Mouse (Mus musculus): ENCODE data around the gene Oit1. TPM values are rescaled to one million over a fixed set of nuclear protein-coding genes. Genes with fewer than 3 reads are reported as not detected.

The Oit1 gene
- total and polyA plus RNA-seq, 3 experiments, result not detected

DNA sequence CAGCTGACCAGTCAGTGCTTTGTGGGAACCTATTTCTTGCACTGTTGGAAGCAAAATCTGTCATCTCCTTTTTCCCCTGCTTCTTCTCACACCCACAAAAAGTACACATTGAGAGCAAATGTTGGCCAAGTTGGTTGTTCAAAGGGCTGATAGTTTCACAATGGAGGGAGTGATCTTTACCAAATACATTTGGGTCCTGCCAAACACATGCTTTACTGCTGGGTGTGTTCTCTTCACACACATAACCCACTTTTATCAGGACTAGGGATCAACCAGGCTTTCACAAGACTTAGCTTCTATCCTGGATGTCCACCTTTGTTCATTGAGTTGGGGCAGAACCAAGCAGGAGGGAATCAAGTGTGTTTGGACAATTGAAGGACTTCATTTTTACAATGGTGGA, 20.0 kb upstream of the Oit1 start:
- no peaks in the 10 kb centered on the region for H3K4me1 ChIP-seq (ENCODE audit: insufficient read depth, low read depth, low read length)
- TF ChIP-seq POLR2AphosphoS5 (IDR thresholded peaks at IDR 0.05; ENCODE audit: insufficient replicate concordance, low read depth, low read length), result no peak
- TF ChIP-seq GATA1 (IDR thresholded peaks at IDR 0.05; ENCODE audit: borderline replicate concordance, low read length), result no peak
- no peak for TF ChIP-seq CTCF (IDR thresholded peaks at IDR 0.05; ENCODE audit: low read depth, low read length)
- TF ChIP-seq GATA2 (IDR thresholded peaks at IDR 0.05; ENCODE audit: borderline replicate concordance, low read depth, low read length), result no peak
- no peak for TF ChIP-seq TAL1 (conservative IDR thresholded peaks at IDR 0.05; ENCODE audit: low read depth, low read length)
- no peaks in the 10 kb centered on the region for H3K27me3 ChIP-seq (ENCODE audit: insufficient read depth, low read length)
- DNase-seq (ENCODE audit: low spot score), result no peak
- no peaks in the 10 kb centered on the region for H3K36me3 ChIP-seq (replicated peaks)
- no peak for ATAC-seq (ENCODE audit: extremely low read depth, insufficient number of reproducible peaks, low FRiP score, poor library complexity, severe bottlenecking)
- H3K9me3 ChIP-seq (replicated peaks), result no peaks in the 10 kb centered on the region
- no peak overlapping the region for H3K4me3 ChIP-seq (ENCODE audit: low read depth, low read length)

DNA sequence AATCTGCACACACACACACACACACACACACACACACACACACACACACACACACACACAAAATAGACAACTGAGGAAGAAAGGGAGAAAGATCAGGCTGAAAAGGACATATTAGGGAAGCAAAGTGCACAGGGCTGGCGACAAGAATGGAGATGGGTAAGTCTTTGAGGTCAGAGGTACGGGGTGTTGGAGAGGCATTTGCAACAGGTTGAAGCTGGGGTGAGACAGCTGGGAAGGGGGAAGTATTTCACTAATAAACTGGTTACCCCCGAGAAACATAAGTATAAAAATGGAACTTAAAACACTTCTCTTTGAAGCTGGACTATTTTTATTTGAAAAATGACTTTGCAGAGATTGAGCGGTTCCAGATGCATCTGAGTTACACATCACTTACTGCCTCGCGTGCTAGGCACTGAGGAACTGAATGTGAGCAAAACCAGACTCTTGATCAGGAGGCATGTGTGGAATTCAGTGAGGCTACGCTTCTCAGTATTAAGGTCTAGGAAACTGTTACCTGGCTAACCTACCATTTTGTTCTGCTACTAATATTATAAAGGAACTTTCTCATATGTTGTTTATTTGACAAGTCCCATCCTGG, 17.2 kb upstream of the Oit1 start:
- TF ChIP-seq GATA1 (IDR thresholded peaks at IDR 0.05; ENCODE audit: borderline replicate concordance, low read length), result no peak
- TF ChIP-seq POLR2AphosphoS5 (IDR thresholded peaks at IDR 0.05; ENCODE audit: insufficient replicate concordance, low read depth, low read length), result no peak
- no peak for TF ChIP-seq CTCF (IDR thresholded peaks at IDR 0.05; ENCODE audit: low read depth, low read length)
- no peak for TF ChIP-seq TAL1 (conservative IDR thresholded peaks at IDR 0.05; ENCODE audit: low read depth, low read length)
- no peak for TF ChIP-seq GATA2 (IDR thresholded peaks at IDR 0.05; ENCODE audit: borderline replicate concordance, low read depth, low read length)
- no peak overlapping the region for H3K4me3 ChIP-seq (ENCODE audit: low read depth, low read length)
- no peaks in the 10 kb centered on the region for H3K4me1 ChIP-seq (ENCODE audit: insufficient read depth, low read depth, low read length)
- ATAC-seq (ENCODE audit: extremely low read depth, insufficient number of reproducible peaks, low FRiP score, poor library complexity, severe bottlenecking) (no peak), DNase-seq (ENCODE audit: low spot score) (no peak)
- H3K36me3 ChIP-seq (replicated peaks), result no peaks in the 10 kb centered on the region
- no peaks in the 10 kb centered on the region for H3K9me3 ChIP-seq (replicated peaks)
- H3K27me3 ChIP-seq (ENCODE audit: insufficient read depth, low read length), result no peaks in the 10 kb centered on the region

DNA sequence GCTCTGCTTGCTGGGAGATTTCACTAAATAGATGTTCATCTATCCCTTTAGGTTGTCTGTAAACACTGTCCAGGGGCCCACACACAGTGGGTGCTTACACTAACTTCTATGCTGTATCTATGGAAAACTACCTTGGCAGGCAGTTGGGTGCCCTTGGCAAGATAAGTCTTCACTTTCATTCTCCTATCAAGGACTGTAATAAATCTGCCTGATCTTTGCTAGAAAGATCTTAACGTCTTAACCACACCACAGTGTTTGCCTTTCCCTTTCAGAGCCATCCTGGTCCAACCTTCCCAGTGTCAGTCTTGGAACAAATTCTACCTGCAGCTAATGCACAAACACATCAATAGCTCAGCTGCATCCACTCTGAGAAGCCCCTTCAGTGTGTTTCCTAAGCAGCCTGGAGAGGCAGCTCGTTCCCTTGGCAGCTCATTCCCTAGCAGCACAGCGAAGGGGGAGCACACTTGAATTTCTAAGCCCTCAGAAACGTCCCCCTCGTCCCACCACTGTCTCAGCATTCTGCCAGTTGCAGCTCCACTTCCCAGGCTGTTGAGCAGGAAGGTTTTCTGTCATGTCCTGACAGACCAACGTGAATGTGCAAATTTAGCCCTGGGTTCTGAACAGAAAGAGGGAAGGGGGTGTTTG, 13.7 kb upstream of the Oit1 start:
- Histone ChIP-seq H3K4me1 (ENCODE audit: insufficient read depth, low read depth, low read length) (no peaks in the 10 kb centered on the region), H3K36me3 (replicated peaks) (no peaks in the 10 kb centered on the region), H3K9me3 (replicated peaks) (no peaks in the 10 kb centered on the region), H3K27me3 (ENCODE audit: insufficient read depth, low read length) (no peaks in the 10 kb centered on the region), H3K4me3 (ENCODE audit: low read depth, low read length) (no peak overlapping the region)
- TF ChIP-seq TAL1 (conservative IDR thresholded peaks at IDR 0.05; ENCODE audit: low read depth, low read length), result no peak
- TF ChIP-seq GATA2 (IDR thresholded peaks at IDR 0.05; ENCODE audit: borderline replicate concordance, low read depth, low read length), result no peak
- TF ChIP-seq GATA1 (IDR thresholded peaks at IDR 0.05; ENCODE audit: borderline replicate concordance, low read length), result no peak
- no peak for TF ChIP-seq CTCF (IDR thresholded peaks at IDR 0.05; ENCODE audit: low read depth, low read length)
- TF ChIP-seq POLR2AphosphoS5 (IDR thresholded peaks at IDR 0.05; ENCODE audit: insufficient replicate concordance, low read depth, low read length), result no peak
- ATAC-seq (ENCODE audit: extremely low read depth, insufficient number of reproducible peaks, low FRiP score, poor library complexity, severe bottlenecking), result no peak
- no peak for DNase-seq (ENCODE audit: low spot score)

DNA sequence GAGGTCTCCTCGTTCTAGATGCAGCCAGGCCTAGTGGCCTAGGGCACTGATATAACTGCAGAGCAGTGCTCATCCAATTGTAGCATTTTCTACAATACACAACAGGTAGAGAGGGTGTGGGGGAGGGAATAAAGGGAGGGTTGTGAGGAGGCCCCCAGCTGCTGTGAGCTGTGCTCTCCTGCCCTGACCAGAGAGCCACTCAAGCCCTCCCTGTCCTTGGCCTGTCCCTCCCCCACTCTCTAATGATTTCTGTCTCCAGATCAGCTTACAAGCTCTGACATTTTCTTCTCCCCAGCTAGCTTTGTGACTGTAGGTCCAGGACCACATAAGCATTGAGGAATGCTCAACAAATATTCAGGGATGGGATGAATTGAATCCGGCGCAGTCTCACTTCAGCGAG, 9.2 kb downstream of the Oit1 start:
- Histone ChIP-seq H3K27me3 (ENCODE audit: insufficient read depth, low read length) (no peaks in the 10 kb centered on the region), H3K9me3 (replicated peaks) (no peaks in the 10 kb centered on the region), H3K36me3 (replicated peaks) (no peaks in the 10 kb centered on the region), H3K4me3 (ENCODE audit: low read depth, low read length) (no peak overlapping the region), H3K4me1 (ENCODE audit: insufficient read depth, low read depth, low read length) (no peaks in the 10 kb centered on the region)
- DNase-seq (ENCODE audit: low spot score), result no peak
- ATAC-seq (ENCODE audit: extremely low read depth, insufficient number of reproducible peaks, low FRiP score, poor library complexity, severe bottlenecking), result no peak
- no peak for TF ChIP-seq POLR2AphosphoS5 (IDR thresholded peaks at IDR 0.05; ENCODE audit: insufficient replicate concordance, low read depth, low read length)
- TF ChIP-seq CTCF (IDR thresholded peaks at IDR 0.05; ENCODE audit: low read depth, low read length), result no peak
- no peak for TF ChIP-seq TAL1 (conservative IDR thresholded peaks at IDR 0.05; ENCODE audit: low read depth, low read length)
- no peak for TF ChIP-seq GATA2 (IDR thresholded peaks at IDR 0.05; ENCODE audit: borderline replicate concordance, low read depth, low read length)
- TF ChIP-seq GATA1 (IDR thresholded peaks at IDR 0.05; ENCODE audit: borderline replicate concordance, low read length), result no peak

DNA sequence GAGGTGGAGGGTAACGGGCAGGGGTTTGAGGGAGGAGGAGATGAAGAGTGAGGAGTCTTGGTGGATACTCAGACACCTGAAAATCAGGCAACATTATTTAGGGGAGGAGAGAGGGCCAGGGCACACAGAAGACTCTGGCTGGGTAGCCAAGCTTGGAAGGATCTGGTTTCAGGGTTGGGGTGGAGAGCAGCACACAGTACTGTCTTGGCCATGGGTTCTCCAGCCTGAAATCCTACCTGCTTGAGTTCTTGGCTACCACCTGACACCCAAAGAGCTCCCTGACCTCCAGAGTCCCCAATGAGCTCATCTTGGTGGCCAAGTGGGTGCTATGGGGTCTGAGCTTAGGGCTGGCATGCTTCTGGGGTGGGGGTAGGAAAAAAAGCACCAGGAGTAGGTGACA, 9.7 kb downstream of the Oit1 start:
- no peak for TF ChIP-seq GATA2 (IDR thresholded peaks at IDR 0.05; ENCODE audit: borderline replicate concordance, low read depth, low read length)
- no peak for TF ChIP-seq TAL1 (conservative IDR thresholded peaks at IDR 0.05; ENCODE audit: low read depth, low read length)
- no peak for TF ChIP-seq CTCF (IDR thresholded peaks at IDR 0.05; ENCODE audit: low read depth, low read length)
- no peak for TF ChIP-seq GATA1 (IDR thresholded peaks at IDR 0.05; ENCODE audit: borderline replicate concordance, low read length)
- no peak for TF ChIP-seq POLR2AphosphoS5 (IDR thresholded peaks at IDR 0.05; ENCODE audit: insufficient replicate concordance, low read depth, low read length)
- no peak for ATAC-seq (ENCODE audit: extremely low read depth, insufficient number of reproducible peaks, low FRiP score, poor library complexity, severe bottlenecking)

DNA sequence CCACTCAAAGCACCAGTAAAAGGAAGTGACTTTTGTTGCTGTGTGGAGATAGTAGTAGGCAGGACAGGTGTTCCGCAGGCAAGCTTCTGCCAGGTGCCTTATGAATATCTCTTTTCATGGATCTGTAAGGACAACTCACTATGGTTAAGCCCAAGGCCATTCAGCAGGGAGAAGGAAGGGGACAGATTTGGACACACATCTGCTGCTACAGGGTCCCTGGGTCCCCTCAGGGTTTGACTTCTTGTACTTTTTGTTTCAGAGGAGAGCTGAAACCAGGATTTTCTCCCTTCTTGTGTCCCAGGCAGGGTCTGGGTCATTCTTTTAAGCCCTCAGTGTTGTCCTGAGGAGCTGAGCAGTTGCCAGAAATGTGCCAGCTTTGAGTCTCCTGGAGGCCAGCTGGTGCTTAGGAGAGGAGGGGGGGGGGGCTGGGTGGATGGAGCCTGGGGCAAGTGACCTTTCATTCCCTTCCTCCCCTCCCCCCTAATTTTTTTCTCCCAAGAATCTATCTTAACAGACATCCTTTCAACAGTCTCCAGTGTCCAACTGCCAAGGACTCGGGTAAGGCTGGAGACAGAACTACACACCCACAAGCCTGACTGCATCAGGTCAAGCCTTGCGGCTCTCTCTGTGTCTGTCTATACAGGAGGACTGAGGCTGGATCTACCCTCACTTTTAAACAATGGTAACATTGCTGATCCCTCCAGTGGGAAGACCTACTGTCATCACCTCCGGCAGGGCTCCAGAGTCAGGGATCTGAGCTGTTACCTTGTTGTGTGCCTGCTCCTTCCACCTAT, 10.6 kb downstream of the Oit1 start:
- Histone ChIP-seq H3K27me3 (ENCODE audit: insufficient read depth, low read length) (no peaks in the 10 kb centered on the region), H3K4me3 (ENCODE audit: low read depth, low read length) (no peak overlapping the region), H3K9me3 (replicated peaks) (no peaks in the 10 kb centered on the region), H3K36me3 (replicated peaks) (no peaks in the 10 kb centered on the region), H3K4me1 (ENCODE audit: insufficient read depth, low read depth, low read length) (no peaks in the 10 kb centered on the region)
- ATAC-seq (ENCODE audit: extremely low read depth, insufficient number of reproducible peaks, low FRiP score, poor library complexity, severe bottlenecking), result no peak
- TF ChIP-seq GATA2 (IDR thresholded peaks at IDR 0.05; ENCODE audit: borderline replicate concordance, low read depth, low read length) (no peak), TAL1 (conservative IDR thresholded peaks at IDR 0.05; ENCODE audit: low read depth, low read length) (no peak), POLR2AphosphoS5 (IDR thresholded peaks at IDR 0.05; ENCODE audit: insufficient replicate concordance, low read depth, low read length) (no peak), GATA1 (IDR thresholded peaks at IDR 0.05; ENCODE audit: borderline replicate concordance, low read length) (no peak), CTCF (IDR thresholded peaks at IDR 0.05; ENCODE audit: low read depth, low read length) (no peak)
- DNase-seq (ENCODE audit: low spot score), result no peak

More for the DNA sequence above, 9.7 kb downstream of the Oit1 start:
- no peak for DNase-seq (ENCODE audit: low spot score)
- Histone ChIP-seq H3K27me3 (ENCODE audit: insufficient read depth, low read length) (no peaks in the 10 kb centered on the region), H3K36me3 (replicated peaks) (no peaks in the 10 kb centered on the region), H3K4me3 (ENCODE audit: low read depth, low read length) (no peak overlapping the region), H3K9me3 (replicated peaks) (no peaks in the 10 kb centered on the region), H3K4me1 (ENCODE audit: insufficient read depth, low read depth, low read length) (no peaks in the 10 kb centered on the region)
